Mouse (Mus musculus): ENCODE results near the gene Rbms1. TPM values are rescaled to one million over a fixed set of nuclear protein-coding genes. Genes with fewer than 3 reads are reported as not detected.

Gene Rbms1
- total RNA-seq, 4 experiments from 2014 or later, result 32.4 to 42.9 (median 38.5) TPM

- DNase-seq (ENCODE audit: low spot score), result no peak
These were observed 206.8 kb downstream of the Rbms1 start for GRCm38 (mm10) chr2:60756218-60756617.

- DNase-seq (ENCODE audit: low spot score), result no peak
These were observed 207.9 kb downstream of the Rbms1 start for GRCm38 (mm10) chr2:60755101-60755500.

- no peak for DNase-seq (ENCODE audit: low spot score)
These were observed 211.7 kb downstream of the Rbms1 start for GRCm38 (mm10) chr2:60751274-60751673.

- DNase-seq (ENCODE audit: low spot score), result no peak
These were observed 212.4 kb downstream of the Rbms1 start for GRCm38 (mm10) chr2:60750591-60750990.

GRCm38 (mm10) chr2:60748585-60748984 is 214.4 kb downstream of the Rbms1 start:
- DNase-seq (ENCODE audit: low spot score), result no peak

GRCm38 (mm10) chr2:60747590-60747989 is 215.4 kb downstream of the Rbms1 start:
- DNase-seq (ENCODE audit: low spot score), result peak; percentile 33

GRCm38 (mm10) chr2:60744674-60745073 is 218.3 kb downstream of the Rbms1 start:
- DNase-seq (ENCODE audit: low spot score), result no peak

GRCm38 (mm10) chr2:60739389-60740137 is 223.4 kb downstream of the Rbms1 start:
- DNase-seq (ENCODE audit: low spot score), result no peak

GRCm38 (mm10) chr2:60730929-60731328 is 232.1 kb downstream of the Rbms1 start:
- DNase-seq (ENCODE audit: low spot score), result no peak

- DNase-seq (ENCODE audit: low spot score), result no peak
These were observed 233.0 kb downstream of the Rbms1 start for GRCm38 (mm10) chr2:60730024-60730423.

- DNase-seq (ENCODE audit: low spot score), result no peak
These were observed 233.9 kb downstream of the Rbms1 start for GRCm38 (mm10) chr2:60728902-60729585.

- DNase-seq (ENCODE audit: low spot score), result no peak
These were observed 238.3 kb downstream of the Rbms1 start for GRCm38 (mm10) chr2:60724660-60725059.

- DNase-seq (ENCODE audit: low spot score), result no peak
These were observed 240.0 kb downstream of the Rbms1 start for GRCm38 (mm10) chr2:60722967-60723366.

GRCm38 (mm10) chr2:60722514-60722913 is 240.5 kb downstream of the Rbms1 start, which contains the start of gene Itgb6:
Gene Itgb6, minus strand, starts transcription at chr2:60722643.
- peak; percentile 72 for DNase-seq (ENCODE audit: low spot score)

- peak; percentile 57 for DNase-seq (ENCODE audit: low spot score)
These were observed 242.1 kb downstream of the Rbms1 start for GRCm38 (mm10) chr2:60720906-60721305.

GRCm38 (mm10) chr2:60720205-60720604 is 242.8 kb downstream of the Rbms1 start:
- DNase-seq (ENCODE audit: low spot score), result peak; percentile 74

GRCm38 (mm10) chr2:60717348-60717747 is 245.6 kb downstream of the Rbms1 start:
- DNase-seq (ENCODE audit: low spot score), result no peak

GRCm38 (mm10) chr2:60716549-60716948 is 246.4 kb downstream of the Rbms1 start:
- no peak for DNase-seq (ENCODE audit: low spot score)

GRCm38 (mm10) chr2:60715771-60716170 is 247.2 kb downstream of the Rbms1 start:
- DNase-seq (ENCODE audit: low spot score), result no peak

GRCm38 (mm10) chr2:60714971-60715502 is 248.0 kb downstream of the Rbms1 start:
- no peak for DNase-seq (ENCODE audit: low spot score)

GRCm38 (mm10) chr2:60714475-60714874 is 248.5 kb downstream of the Rbms1 start:
- DNase-seq (ENCODE audit: low spot score), result no peak

- DNase-seq (ENCODE audit: low spot score), result no peak
These were observed 249.1 kb downstream of the Rbms1 start for GRCm38 (mm10) chr2:60713857-60714256.

GRCm38 (mm10) chr2:60712891-60713290 is 250.1 kb downstream of the Rbms1 start:
- DNase-seq (ENCODE audit: low spot score), result no peak
